Mouse (Mus musculus) brain, embryonic 14.5 days (tissue): Measurements from ENCODE around the gene Sh2d4b.

Experiments used
- CTCF ChIP-seq: fragments of 200-500 bp; IDR thresholded peaks from 2 replicates; pipeline ENCODE4 v1.5.1; 2012; ENCODE audit warnings: inconsistent platforms, mild to moderate bottlenecking, moderate library complexity, borderline replicate concordance; ENCODE audit not compliant: insufficient read depth, insufficient read length; ENCODE audit errors: extremely low read depth
- POLR2A ChIP-seq: fragments of 200-500 bp; IDR thresholded peaks from 2 replicates; pipeline ENCODE4 v1.6.1; 2012; ENCODE audit warnings: mild to moderate bottlenecking, inconsistent platforms, borderline replicate concordance; ENCODE audit not compliant: poor library complexity, insufficient read depth, insufficient read length, severe bottlenecking; ENCODE audit errors: extremely low read depth

- TF ChIP-seq CTCF = no peak
- no peak for TF ChIP-seq POLR2A
Observed at GRCm38 (mm10) chr14:40885752-40886151, 7.3 kb downstream of the Sh2d4b start.
